Mouse (Mus musculus): ENCODE data around the gene Ccdc24. TPM values are rescaled to one million over a fixed set of nuclear protein-coding genes. Genes with fewer than 3 reads are reported as not detected.

Ccdc24 gene
- total RNA-seq (2014; fragmentation: Nextera tagmentation) (not detected in 2 replicates), total RNA-seq (2017) (not detected in 2 replicates)

DNA sequence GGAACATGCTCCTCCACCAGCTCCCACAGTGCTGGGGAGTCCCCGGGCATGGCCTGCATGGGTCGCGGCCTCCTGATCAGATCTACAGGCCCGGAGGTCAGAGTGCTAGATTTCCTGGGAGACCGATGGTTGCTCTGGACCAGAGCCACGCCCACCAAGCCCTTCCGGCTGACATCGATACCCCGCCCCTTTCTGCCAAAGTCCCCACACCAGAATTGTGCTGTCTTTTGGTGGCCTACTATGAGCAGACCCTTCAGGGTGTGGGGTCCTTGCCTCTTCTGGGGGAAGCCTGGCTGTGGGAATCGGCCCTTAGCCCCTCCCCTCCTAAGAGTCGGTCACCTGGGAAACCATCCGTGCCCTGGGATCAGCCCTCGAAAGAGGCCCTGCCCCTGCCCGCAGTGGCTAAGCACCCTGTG lies at the start of gene Ccdc24:
Gene Ccdc24 (minus strand): TSS at position 87 of the 416 bp plus-strand sequence.
- ATAC-seq (replicated peaks; ENCODE audit: low FRiP score, low TSS enrichment, poor library complexity, severe bottlenecking), result no peak

DNA sequence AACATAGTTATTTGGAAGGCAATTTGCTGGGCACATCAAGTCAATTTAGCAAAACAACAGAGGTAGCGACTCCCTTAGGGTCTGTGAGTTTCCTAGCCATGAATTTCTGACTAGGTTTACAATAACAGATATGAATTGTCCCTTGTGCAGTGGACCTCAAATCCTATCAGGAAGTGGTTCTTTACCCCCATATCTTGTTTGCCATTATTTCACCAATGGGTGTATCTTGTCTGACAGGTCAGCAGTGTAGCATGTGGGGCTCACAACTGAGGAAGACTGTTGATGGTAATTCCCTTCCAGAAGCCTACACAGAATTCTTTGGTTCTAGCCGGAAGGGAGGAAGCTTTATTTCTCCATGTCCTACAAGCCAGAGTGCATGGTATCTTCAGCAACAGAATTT lies 49.0 kb upstream of the Ccdc24 start:
- ATAC-seq (replicated peaks; ENCODE audit: low FRiP score, low TSS enrichment, poor library complexity, severe bottlenecking), result no peak

DNA sequence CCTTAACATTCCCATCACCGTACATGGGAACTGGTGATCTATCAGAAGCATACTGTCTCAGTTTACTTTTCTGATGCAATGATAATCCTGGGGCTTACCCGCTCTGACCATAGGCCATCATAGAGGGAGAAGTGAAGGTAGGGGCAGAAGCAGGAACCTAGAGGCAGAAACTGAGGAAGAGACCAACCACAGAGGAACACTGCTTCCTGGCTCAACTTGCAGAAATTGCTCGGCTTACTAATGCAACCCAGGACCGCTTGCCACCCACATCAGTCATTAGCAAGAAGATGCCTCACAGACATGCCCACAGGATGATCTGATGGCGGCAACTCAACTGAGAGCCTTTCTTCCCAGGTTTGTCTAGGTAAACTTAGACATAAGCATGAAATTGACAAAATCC lies 46.4 kb upstream of the Ccdc24 start:
- no peak for ATAC-seq (replicated peaks; ENCODE audit: low FRiP score, low TSS enrichment, poor library complexity, severe bottlenecking)

DNA sequence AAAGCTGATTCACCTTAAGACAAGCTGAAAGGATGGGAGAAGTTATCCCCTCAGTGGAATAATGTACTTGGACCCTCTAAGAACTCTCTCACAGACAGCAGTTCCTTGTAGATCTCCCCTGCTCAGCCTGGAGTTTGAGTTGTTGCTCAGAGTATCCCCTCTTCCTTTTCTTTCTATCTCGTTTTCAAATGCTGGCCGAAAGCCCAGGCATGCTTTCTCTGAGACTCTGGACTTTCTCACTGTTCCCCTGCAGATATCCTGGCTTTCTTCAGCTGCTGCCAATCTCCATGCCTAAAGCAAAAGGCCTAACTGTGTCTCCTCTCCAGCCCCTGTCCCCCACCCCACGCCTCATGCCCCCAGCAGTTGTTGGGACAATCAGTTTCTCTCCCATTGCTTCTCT lies 45.9 kb upstream of the Ccdc24 start:
- no peak for ATAC-seq (replicated peaks; ENCODE audit: low FRiP score, low TSS enrichment, poor library complexity, severe bottlenecking)

DNA sequence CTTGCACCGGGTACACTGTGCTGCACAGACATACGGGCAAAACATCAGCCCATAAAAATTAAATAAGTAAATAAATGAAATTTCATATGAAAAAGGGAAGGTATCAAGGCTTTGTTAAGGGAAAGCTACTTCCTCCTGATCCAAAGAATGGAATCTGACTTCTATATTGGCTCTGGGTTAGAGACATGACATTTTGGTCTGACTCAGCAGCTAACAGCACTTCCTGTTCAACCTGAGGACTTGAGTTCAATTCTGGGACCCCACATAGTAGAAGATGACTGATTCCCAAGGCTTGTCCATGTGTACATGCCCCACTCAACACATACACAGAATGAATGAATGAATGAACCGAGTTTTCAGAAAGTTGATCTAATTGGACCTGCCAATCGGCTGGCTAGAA lies 45.5 kb upstream of the Ccdc24 start:
- ATAC-seq (replicated peaks; ENCODE audit: low FRiP score, low TSS enrichment, poor library complexity, severe bottlenecking), result no peak

DNA sequence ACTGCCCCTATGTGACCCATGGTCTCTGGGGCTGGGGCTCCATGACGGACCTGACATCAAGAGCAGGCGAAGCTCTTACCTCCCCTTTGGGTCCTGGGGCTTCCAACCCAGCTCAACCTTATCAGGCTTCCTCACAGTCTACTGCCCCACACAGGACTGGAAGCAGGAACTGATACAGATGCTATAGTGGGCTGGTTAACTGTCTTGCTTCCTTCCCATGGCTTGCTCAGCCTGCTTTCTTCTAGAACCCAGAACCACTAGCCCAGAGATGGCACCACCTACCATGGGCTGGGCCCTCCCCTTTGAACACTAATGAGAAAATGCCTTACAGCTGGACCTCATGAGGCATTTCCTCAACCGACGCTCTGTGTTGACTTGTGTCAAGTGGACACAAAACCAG lies 45.0 kb upstream of the Ccdc24 start:
- no peak for ATAC-seq (replicated peaks; ENCODE audit: low FRiP score, low TSS enrichment, poor library complexity, severe bottlenecking)

DNA sequence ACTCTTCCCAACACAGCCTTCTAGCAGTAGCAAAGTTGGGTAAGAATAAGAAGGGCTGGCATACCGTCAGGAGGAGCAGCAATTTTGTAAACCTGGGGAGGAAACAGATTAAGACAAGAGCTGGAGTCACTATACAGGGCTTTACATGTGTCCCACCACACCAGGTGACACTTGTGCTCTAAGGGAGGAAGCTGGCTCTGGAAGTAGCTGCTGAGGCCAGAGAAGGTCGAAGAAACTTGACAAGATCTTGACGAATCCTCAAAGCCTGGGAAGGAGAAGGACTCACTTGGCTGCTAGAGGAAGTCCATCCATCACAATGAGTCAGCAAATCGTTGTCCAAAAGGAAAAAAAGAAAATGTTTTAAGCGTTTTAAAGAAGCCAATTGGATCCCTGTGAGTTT lies 44.0 kb upstream of the Ccdc24 start:
- no peak for ATAC-seq (replicated peaks; ENCODE audit: low FRiP score, low TSS enrichment, poor library complexity, severe bottlenecking)

DNA sequence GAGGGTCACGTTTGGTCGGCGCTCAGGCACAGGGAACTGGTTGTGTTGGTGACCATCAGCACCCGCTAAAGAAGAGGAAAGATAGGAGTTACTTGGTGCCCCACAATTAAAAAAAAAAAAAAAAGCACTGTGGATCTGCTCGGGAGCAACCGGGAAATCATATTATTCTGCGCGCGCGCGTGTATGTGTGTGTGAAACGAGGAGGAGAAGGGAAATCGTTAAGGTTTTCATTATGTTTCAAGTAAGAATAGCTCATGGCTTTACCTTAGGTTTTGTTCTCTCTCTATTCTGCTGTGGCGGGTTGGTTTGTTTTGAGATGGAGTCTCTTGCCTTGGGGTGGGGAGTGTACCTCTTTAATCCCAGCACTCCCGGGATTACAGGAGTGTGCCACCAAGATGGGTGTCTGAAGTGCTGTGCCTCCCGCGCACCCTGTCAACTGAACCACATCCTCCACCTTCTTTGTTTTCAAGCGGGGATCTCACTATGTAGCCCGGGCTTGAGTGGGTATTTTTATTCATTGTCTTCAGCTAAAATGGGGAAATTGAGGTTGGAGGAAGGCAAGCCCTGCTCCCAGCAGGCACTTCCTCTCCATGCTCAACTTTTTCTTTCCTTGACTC lies 43.2 kb upstream of the Ccdc24 start:
- no peak for ATAC-seq (replicated peaks; ENCODE audit: low FRiP score, low TSS enrichment, poor library complexity, severe bottlenecking)

DNA sequence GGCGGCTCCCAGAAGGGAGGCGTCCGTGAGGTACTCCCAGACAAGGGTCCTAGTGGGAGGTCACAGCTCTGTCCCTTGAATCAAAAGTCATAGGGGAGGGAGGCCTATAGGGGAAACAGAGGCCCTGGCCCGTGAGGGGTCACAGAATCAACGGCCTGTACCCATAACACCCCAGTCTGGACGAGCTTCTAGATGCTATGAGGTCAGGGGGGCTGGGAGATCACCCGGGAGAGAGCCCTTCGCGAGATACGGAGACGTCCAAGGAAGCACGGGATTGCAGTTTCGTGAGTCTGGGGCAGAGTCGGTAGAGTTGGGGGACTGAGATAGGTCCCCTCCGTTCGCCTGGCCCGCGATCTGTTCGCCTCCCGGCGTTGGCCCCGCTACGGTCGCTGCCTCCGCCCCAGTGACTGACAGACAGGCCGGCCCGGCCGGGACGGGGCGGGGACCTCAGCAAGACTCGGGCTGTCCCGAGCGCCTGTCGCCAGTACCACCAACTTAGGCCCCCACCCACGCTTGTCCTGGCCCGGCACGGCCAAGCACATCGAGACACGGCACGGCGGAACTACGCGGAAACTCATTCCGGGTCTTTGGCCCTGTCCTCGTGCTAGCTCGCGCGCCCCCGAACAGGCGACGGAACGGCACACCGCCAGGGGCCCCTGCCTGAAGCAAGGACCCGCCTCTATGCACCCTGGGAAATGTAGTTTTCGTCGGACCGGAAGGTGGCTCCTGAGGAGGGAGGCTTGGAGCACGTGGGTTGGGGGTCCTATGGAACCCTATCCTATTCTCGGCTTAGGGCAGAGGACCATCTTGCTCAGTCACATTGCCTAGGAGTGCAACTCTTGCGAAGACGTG lies 42.5 kb upstream of the Ccdc24 start, which contains the start of gene Ipo13:
Gene Ipo13 (minus strand): TSS at position 409 of the 852 bp plus-strand sequence.
- peak; percentile 89 for ATAC-seq (replicated peaks; ENCODE audit: low FRiP score, low TSS enrichment, poor library complexity, severe bottlenecking)

DNA sequence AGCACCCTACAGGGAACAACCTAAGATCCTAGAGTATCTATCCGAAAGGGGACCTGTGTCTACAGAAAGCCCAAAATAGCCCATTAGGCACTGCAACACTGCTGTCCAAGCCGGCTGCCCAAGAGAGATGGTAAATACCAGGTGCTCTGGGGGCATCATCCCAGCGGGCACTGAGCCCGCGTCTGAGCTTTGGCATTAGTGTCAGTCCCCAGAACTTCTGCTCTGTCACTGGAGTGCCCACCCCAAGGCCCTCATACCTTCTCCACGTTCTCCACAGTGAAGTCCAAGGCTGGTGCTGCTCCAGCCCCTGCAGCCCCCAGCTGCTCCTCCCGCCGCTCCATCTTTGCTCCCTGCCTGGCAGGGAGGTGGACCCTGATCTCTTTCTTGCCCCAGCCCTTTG lies 41.7 kb upstream of the Ccdc24 start:
- ATAC-seq (replicated peaks; ENCODE audit: low FRiP score, low TSS enrichment, poor library complexity, severe bottlenecking), result 0 out of 2 replicates have a peak, but pooled peaks have one; percentile 2

DNA sequence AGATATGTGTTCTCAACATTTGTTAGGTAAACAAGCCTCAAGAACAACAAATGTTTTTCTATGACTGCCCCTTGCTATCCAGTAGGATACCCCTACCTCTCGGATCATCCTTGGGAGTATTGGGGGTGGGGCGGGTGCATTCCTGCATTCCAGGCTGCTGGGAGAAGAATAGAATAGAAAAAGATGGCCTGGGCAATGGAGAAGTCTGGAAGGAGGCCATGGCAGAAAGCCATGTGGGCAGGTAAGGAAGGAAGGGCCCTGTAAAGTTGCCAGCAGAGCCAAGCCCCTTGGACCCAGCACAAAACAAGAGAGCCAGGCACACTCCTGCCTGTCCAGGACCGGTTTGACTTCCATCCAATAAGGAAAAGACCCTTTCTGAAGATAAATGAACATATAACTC lies 41.1 kb upstream of the Ccdc24 start:
- no peak for ATAC-seq (replicated peaks; ENCODE audit: low FRiP score, low TSS enrichment, poor library complexity, severe bottlenecking)

DNA sequence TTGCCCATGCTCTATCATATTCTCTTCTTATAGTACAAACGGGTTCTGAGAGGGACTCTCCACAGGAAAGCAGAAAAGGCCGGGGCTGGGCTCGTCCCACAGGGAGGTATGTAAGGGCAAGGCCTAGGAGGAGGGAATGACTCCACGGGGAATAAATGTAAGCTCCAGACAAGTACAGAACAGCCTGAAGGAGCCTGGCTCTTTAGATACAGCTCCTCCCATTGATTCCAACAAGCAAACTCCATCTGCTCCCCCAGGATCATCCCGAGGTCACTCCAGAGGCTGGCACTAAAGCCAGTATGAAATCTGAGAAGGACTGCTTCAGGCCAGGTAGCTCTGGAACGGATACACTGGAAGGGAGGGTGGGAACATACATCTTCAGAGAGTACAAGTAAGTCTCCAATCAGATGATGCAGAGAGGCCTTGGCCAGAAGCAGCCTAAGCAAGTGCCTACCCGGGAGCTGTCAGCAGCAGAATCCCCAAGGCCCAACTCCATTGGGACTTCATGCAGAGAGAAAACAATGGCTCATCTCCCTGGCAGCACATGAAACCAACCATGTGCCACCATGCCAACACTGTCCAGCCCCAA lies 40.4 kb upstream of the Ccdc24 start:
- no peak for ATAC-seq (replicated peaks; ENCODE audit: low FRiP score, low TSS enrichment, poor library complexity, severe bottlenecking)

DNA sequence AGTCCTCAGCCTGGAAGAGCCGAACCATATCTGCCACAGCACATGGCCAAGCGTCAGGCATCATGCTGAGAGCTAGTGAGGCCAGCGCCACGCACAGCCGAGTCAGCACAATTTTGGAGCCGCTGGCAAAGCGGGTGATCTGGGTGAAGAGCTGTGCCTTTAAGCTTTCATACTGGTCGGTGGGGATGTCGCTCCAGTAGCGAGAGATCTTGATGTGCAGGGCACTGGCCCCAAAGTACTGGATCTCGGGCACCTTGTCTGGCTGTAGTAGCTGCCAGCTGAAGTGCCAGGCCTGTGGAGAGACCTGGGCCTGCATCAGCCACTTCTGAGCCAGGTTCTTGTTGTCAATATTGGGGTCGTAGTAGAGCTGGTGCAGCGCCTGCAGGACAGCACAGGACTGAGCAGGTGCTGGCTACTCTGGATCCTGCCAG lies 39.8 kb upstream of the Ccdc24 start:
- ATAC-seq (replicated peaks; ENCODE audit: low FRiP score, low TSS enrichment, poor library complexity, severe bottlenecking), result no peak

DNA sequence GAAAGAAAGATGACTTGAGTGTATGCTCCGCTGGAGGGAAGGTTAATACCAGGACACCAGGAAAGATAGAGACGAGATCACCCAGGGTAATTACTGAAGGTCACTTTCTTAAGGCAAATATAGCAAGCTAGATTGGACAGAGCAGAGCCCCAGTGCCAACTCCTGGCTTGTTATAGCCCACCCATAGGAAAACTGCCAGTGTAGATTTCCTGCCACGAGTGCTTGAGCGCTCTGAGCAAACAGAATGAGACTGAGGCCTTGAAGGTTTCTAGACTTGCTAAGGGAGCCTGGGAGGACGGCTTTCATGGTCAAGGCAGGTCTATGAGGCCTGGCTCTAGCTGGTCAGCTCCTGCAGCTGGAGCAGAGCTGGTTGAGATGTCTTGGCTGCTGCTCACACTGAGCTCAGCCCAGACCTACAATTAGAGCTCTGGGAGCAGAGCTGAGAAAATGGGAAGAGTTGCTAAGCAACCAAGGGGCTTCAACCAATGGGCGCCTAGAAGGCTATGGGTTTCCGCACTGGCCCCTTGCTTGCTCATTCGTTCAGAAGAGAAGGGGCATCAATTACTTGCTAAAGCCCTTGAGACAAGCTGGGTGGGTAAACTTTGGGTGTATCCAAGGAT lies 36.6 kb upstream of the Ccdc24 start:
- no peak for ATAC-seq (replicated peaks; ENCODE audit: low FRiP score, low TSS enrichment, poor library complexity, severe bottlenecking)

DNA sequence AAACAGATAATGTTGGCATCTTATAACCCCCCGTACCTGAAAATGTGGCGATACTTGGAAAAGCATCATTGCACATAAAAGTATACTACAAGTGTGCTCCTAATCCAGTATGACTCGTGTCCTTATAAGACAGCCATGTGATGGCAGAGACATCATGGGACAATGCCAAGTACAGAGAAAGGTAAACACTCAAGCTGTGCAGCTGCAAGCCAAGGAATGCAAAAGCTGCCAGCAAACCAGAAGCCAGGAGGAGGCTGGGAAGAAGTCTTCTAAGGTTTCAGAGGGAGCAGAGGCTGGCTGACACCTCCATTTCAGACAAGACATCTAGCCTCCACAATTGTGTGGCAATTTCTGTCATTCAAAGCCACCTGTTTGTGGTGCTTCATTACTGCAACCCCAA lies 33.8 kb upstream of the Ccdc24 start:
- ATAC-seq (replicated peaks; ENCODE audit: low FRiP score, low TSS enrichment, poor library complexity, severe bottlenecking), result no peak

DNA sequence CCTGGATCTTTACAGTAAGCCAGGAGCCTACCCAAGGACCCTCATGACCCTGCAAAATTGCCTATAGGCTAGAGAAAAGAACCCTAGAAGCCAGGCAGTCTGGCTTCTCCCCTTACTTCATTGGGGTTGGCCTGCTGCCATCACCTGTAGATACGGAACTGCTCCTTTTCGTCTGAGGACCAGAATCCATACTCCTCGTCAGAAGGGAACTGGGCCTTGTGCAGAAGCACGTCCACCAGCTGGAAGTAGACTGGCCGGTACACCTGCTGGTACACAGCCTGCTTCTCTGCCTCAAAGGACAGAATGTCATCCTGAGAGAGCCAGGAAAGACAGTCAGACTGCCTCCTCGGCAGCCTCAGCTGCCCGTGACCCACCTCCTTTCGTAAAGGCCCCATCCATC lies 32.4 kb upstream of the Ccdc24 start:
- no peak for ATAC-seq (replicated peaks; ENCODE audit: low FRiP score, low TSS enrichment, poor library complexity, severe bottlenecking)

DNA sequence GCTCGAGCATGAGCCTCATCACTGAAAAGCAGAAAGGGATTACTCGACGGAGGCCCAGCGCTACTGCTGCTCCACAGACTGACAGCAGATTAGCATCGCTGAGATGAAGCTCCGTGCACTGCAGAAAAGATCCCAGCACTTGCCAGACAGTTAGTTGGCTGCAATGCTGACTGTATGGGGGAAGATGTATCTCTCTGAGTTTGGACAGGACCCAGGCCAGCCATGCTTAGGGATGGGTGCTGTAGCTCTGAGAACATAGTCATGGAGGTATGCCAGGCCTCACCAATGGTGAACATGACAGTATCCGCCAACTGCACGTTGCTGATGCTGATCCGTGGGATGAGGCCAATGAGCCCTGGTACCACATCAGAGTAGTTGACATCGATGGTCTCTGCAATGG lies 31.7 kb upstream of the Ccdc24 start:
- ATAC-seq (replicated peaks; ENCODE audit: low FRiP score, low TSS enrichment, poor library complexity, severe bottlenecking), result no peak

DNA sequence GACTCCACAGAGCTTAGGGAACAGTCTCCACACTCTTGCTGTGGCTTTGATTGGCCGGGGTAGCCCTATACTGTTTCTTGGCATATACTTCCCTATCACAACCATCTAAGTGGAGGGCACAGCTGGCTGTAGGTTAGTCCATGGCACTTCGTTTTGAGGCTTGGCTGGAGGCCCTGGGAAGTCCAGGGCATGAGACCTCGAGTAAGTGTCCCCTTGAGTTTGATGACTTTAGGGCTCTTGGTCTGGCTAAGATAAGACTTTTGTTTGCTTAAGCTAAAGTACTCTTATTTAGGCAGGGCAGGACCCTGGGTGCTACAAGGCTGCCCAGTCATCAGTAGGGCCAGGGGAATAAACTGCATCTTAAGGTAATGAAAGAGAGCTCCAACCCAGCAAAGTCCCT lies 25.8 kb upstream of the Ccdc24 start:
- ATAC-seq (replicated peaks; ENCODE audit: low FRiP score, low TSS enrichment, poor library complexity, severe bottlenecking), result no peak

DNA sequence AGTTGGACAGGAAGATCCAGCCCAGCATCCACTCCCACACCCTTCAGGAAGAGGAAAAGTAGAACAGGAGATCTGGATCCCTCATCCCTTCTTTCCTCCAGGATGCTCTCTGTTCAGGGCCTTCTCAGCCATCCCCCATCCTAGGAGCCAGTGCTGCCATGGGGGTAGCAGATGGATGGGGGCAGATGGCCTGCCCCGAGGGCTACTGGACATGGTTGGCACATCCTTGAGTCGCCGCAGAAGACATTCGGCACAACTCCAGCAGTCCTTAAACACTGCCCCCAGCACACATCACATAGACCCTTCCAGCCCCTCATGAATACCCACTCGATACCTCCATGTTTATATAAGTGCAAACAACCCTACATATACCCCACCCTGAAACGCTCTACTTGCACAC lies 23.7 kb upstream of the Ccdc24 start:
- ATAC-seq (replicated peaks; ENCODE audit: low FRiP score, low TSS enrichment, poor library complexity, severe bottlenecking), result no peak

DNA sequence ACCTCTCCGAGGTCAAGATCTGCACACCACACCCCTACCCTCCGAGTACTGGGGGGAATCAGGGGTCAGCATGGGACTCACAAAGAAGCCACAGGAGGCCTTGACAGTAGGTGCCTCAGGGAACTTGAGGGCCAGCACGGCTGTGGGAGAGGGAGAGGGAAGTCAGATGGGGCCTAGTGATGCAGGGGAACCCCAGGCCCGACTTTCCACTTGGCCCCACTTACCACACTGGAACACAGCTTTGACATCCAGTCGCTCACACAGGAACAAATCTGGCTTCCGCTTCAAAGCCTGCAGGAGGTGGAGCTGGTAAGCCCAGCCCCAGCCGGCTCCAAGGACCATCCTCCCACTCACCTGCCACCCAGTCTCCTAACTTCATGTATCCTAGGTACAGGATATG lies 23.0 kb upstream of the Ccdc24 start:
- ATAC-seq (replicated peaks; ENCODE audit: low FRiP score, low TSS enrichment, poor library complexity, severe bottlenecking), result no peak
